Comparison of ENCODE assay signal across 12 mouse cellular contexts in genomic region chr4:124765802-124766565, GRCm38 (mm10). TPM values are rescaled to one million over a fixed set of nuclear protein-coding genes. Genes with fewer than 3 reads are reported as not detected.
A peak's percentile ranks its signal among the peaks of the same experiment; 100 is the strongest.
DNase-seq lines count a peak whose midpoint lies in the region; ATAC-seq and TF ChIP-seq lines count a peak whose summit lies in the region.
"Had no signal": no experiment of that assay in that cellular context is flagged by ENCODE, and none has a peak within 500 bp of the region (broad histone marks: within the 10 kb centered on the region; RNA-seq: fewer than 3 reads in every experiment).

No protein-coding gene starts in this region.

- no peak overlapping the region for H3K27ac ChIP-seq in forebrain, postnatal 0 days (ENCODE audit: low read depth, low read length)
- no peak overlapping the region for H3K27ac ChIP-seq in forebrain, embryonic 10.5 days
- H3K27ac ChIP-seq in layer of hippocampus, adult 2 months: peak overlapping the region; percentile 64
- H3K27ac ChIP-seq in heart, postnatal 0 days (ENCODE audit: low read depth): peak overlapping the region; percentile 44
- H3K27ac ChIP-seq in midbrain, postnatal 0 days (ENCODE audit: low read depth, low read length): no peak overlapping the region
- H3K27ac ChIP-seq: limb, embryonic 13.5 days had no signal

- no peak overlapping the region for H3K4me3 ChIP-seq in forebrain, postnatal 0 days (ENCODE audit: low read depth, low read length)
- H3K4me3 ChIP-seq in forebrain, embryonic 10.5 days: no peak overlapping the region
- H3K4me3 ChIP-seq in layer of hippocampus, adult 2 months: peak overlapping the region; percentile 5
- H3K4me3 ChIP-seq in heart, postnatal 0 days (ENCODE audit: low read depth, low read length): no peak overlapping the region
- H3K4me3 ChIP-seq in midbrain, postnatal 0 days (ENCODE audit: low read depth, low read length): no peak overlapping the region
- H3K4me3 ChIP-seq: limb, embryonic 13.5 days had no signal

- peak; percentile 66 for DNase-seq in forebrain, postnatal 0 days
- no peak for DNase-seq in forebrain, embryonic 10.5 days (ENCODE audit: extremely low spot score, low spot score)
- peak in 1 of 2 experiments; percentile 46 for DNase-seq in layer of hippocampus, adult 2 months (ENCODE audit: low spot score in 2 of 2)
- DNase-seq in layer of hippocampus, adult 9-10 months (ENCODE audit: low spot score): no peak
- peak; percentile 33 for DNase-seq in CD4-positive helper T cell, adult 2 months (ENCODE audit: low read depth, low spot score)
- DNase-seq in heart, postnatal 0 days (ENCODE audit: low spot score): no peak
- DNase-seq in urinary bladder, postnatal 14 days (ENCODE audit: low spot score): no peak
- DNase-seq in midbrain, postnatal 0 days (ENCODE audit: low spot score): no peak
- DNase-seq: kidney, postnatal 25 days; retina, postnatal 1 day had no signal

- no peaks in the 10 kb centered on the region for H3K36me3 ChIP-seq in forebrain, postnatal 0 days (ENCODE audit: insufficient read depth)
- H3K36me3 ChIP-seq in forebrain, embryonic 10.5 days (replicated peaks): peaks cover 2% of the 10 kb centered on the region; the same call in 1 of the 2 replicates
- no peaks in the 10 kb centered on the region for H3K36me3 ChIP-seq in heart, postnatal 0 days (replicated peaks; ENCODE audit: control insufficient read depth, insufficient read depth, low read length)
- H3K36me3 ChIP-seq in midbrain, postnatal 0 days (ENCODE audit: insufficient read depth, low read length): no peaks in the 10 kb centered on the region
- H3K36me3 ChIP-seq: limb, embryonic 13.5 days had no signal

- TF ChIP-seq EP300 in heart, postnatal 0 days (IDR thresholded peaks at IDR 0.05; ENCODE audit: low read depth): no peak

- 66% methylated on average over 23 of the region's 23 CpGs for WGBS in forebrain, postnatal 0 days
- WGBS in forebrain, embryonic 10.5 days: 93% methylated on average over 23 of the region's 23 CpGs
- WGBS in heart, postnatal 0 days: 50% methylated on average over 23 of the region's 23 CpGs
- 88% methylated on average over 23 of the region's 23 CpGs for WGBS in midbrain, postnatal 0 days

- ATAC-seq in forebrain, postnatal 0 days: peak; percentile 86
- ATAC-seq in heart, postnatal 0 days (ENCODE audit: insufficient read depth, low read depth): no peak
- ATAC-seq in midbrain, postnatal 0 days (ENCODE audit: low FRiP score): no peak

- no peak for TF ChIP-seq CTCF in forebrain, postnatal 0 days (IDR thresholded peaks at IDR 0.05; ENCODE audit: low read depth)
- no peak for TF ChIP-seq CTCF in layer of hippocampus, adult 2 months (conservative IDR thresholded peaks at IDR 0.05)
- TF ChIP-seq CTCF in heart, postnatal 0 days (IDR thresholded peaks at IDR 0.05; ENCODE audit: low read depth): no peak
- TF ChIP-seq CTCF in midbrain, postnatal 0 days (IDR thresholded peaks at IDR 0.05): no peak

- no peaks in the 10 kb centered on the region for H3K9me3 ChIP-seq in forebrain, postnatal 0 days (ENCODE audit: low read length)
- no peaks in the 10 kb centered on the region for H3K9me3 ChIP-seq in forebrain, embryonic 10.5 days
- no peaks in the 10 kb centered on the region for H3K9me3 ChIP-seq in heart, postnatal 0 days (replicated peaks; ENCODE audit: control insufficient read depth, low read length)
- H3K9me3 ChIP-seq in midbrain, postnatal 0 days (ENCODE audit: low read length): no peaks in the 10 kb centered on the region
- H3K9me3 ChIP-seq: limb, embryonic 13.5 days had no signal

- no peaks in the 10 kb centered on the region for H3K27me3 ChIP-seq in forebrain, postnatal 0 days (ENCODE audit: insufficient read depth, low read length)
- H3K27me3 ChIP-seq in forebrain, embryonic 10.5 days (ENCODE audit: poor library complexity, severe bottlenecking): no peaks in the 10 kb centered on the region
- H3K27me3 ChIP-seq in heart, postnatal 0 days (ENCODE audit: control insufficient read depth, insufficient read depth, low read length): no peaks in the 10 kb centered on the region
- no peaks in the 10 kb centered on the region for H3K27me3 ChIP-seq in midbrain, postnatal 0 days (ENCODE audit: insufficient read depth, low read length)
- H3K27me3 ChIP-seq: CH12.LX; limb, embryonic 13.5 days had no signal

- no peak overlapping the region for H3K4me2 ChIP-seq in forebrain, postnatal 0 days (ENCODE audit: low read depth)
- H3K4me2 ChIP-seq in heart, postnatal 0 days (ENCODE audit: low read depth, low read length): 0 out of 2 replicates have a peak overlapping the region, but pooled peaks have one; percentile 13
- H3K4me2 ChIP-seq in midbrain, postnatal 0 days (ENCODE audit: low read depth, low read length, poor library complexity, severe bottlenecking): no peak overlapping the region
- H3K4me2 ChIP-seq: limb, embryonic 13.5 days had no signal

- no peaks in the 10 kb centered on the region for H3K4me1 ChIP-seq in forebrain, postnatal 0 days (ENCODE audit: insufficient read depth)
- no peaks in the 10 kb centered on the region for H3K4me1 ChIP-seq in forebrain, embryonic 10.5 days
- H3K4me1 ChIP-seq in heart, postnatal 0 days (ENCODE audit: control insufficient read depth, insufficient read depth): peaks cover 10% of the 10 kb centered on the region
- H3K4me1 ChIP-seq in midbrain, postnatal 0 days (ENCODE audit: insufficient read depth, low read length): no peaks in the 10 kb centered on the region
- H3K4me1 ChIP-seq: limb, embryonic 13.5 days had no signal

- H3K9ac ChIP-seq in forebrain, postnatal 0 days: no peak overlapping the region
- no peak overlapping the region for H3K9ac ChIP-seq in heart, postnatal 0 days (replicated peaks; ENCODE audit: low read depth, low read length)
- no peak overlapping the region for H3K9ac ChIP-seq in midbrain, postnatal 0 days (replicated peaks; ENCODE audit: low read length, poor library complexity, severe bottlenecking)
- H3K9ac ChIP-seq: limb, embryonic 13.5 days had no signal

RNA-seq across cellular contexts. Expression of gene Inpp5b, which starts 24.3 kb away (rescaled TPM):
- total RNA-seq in forebrain, postnatal 0 days (2014; rRNA removed): 17.9 and 21.7 TPM in 2 replicates
- polyA plus RNA-seq in forebrain, postnatal 0 days (2015; fragmentation: Nextera tagmentation; extraction: Ambion mirVana): 8.0 and 11.2 TPM in 2 replicates
- 28.8 and 29.4 TPM in 2 replicates for polyA plus RNA-seq in forebrain, embryonic 10.5 days (2016; fragmentation: Nextera tagmentation; extraction: Ambion mirVana)
- total RNA-seq in layer of hippocampus, adult 2 months (2021): 10 to 100 TPM; 43.6 to 51.2 TPM
- 4.7 and 8.2 TPM in 2 replicates for total RNA-seq in heart, postnatal 0 days (2014; rRNA removed; ENCODE audit: low replicate concordance)
- polyA plus RNA-seq in heart, postnatal 0 days (2015; fragmentation: Nextera tagmentation; extraction: Ambion mirVana): 8.0 and 10.4 TPM in 2 replicates
- total RNA-seq in midbrain, postnatal 0 days (2014; rRNA removed): 19.0 and 20.5 TPM in 2 replicates
- 14.3 and 16.0 TPM in 2 replicates for polyA plus RNA-seq in midbrain, postnatal 0 days (2015; fragmentation: Nextera tagmentation; extraction: Ambion mirVana)

RNA-seq across cellular contexts. Expression of gene Mtf1, which starts 35.9 kb away (rescaled TPM):
- total RNA-seq in forebrain, postnatal 0 days (2014; rRNA removed): 12.1 and 15.6 TPM in 2 replicates
- polyA plus RNA-seq in forebrain, postnatal 0 days (2015; fragmentation: Nextera tagmentation; extraction: Ambion mirVana): 24.4 and 30.7 TPM in 2 replicates
- 20.4 and 22.3 TPM in 2 replicates for polyA plus RNA-seq in forebrain, embryonic 10.5 days (2016; fragmentation: Nextera tagmentation; extraction: Ambion mirVana)
- 10 to 100 TPM; 24.6 to 24.8 TPM for total RNA-seq in layer of hippocampus, adult 2 months (2021)
- total RNA-seq in heart, postnatal 0 days (2014; rRNA removed; ENCODE audit: low replicate concordance): 4.8 and 7.1 TPM in 2 replicates
- 9.0 and 9.5 TPM in 2 replicates for polyA plus RNA-seq in heart, postnatal 0 days (2015; fragmentation: Nextera tagmentation; extraction: Ambion mirVana)
- total RNA-seq in midbrain, postnatal 0 days (2014; rRNA removed): 7.0 and 15.5 TPM in 2 replicates
- 22.1 and 24.7 TPM in 2 replicates for polyA plus RNA-seq in midbrain, postnatal 0 days (2015; fragmentation: Nextera tagmentation; extraction: Ambion mirVana)

RNA-seq across cellular contexts. Expression of gene Sf3a3, which starts 51.4 kb away (rescaled TPM):
- 46.3 and 54.4 TPM in 2 replicates for total RNA-seq in forebrain, postnatal 0 days (2014; rRNA removed)
- 68.3 and 84.1 TPM in 2 replicates for polyA plus RNA-seq in forebrain, postnatal 0 days (2015; fragmentation: Nextera tagmentation; extraction: Ambion mirVana)
- 260 and 269 TPM in 2 replicates for polyA plus RNA-seq in forebrain, embryonic 10.5 days (2016; fragmentation: Nextera tagmentation; extraction: Ambion mirVana)
- 10 to 100 TPM; 35.1 to 35.7 TPM for total RNA-seq in layer of hippocampus, adult 2 months (2021)
- total RNA-seq in heart, postnatal 0 days (2014; rRNA removed; ENCODE audit: low replicate concordance): 15.4 and 23.6 TPM in 2 replicates
- 47.5 and 50.6 TPM in 2 replicates for polyA plus RNA-seq in heart, postnatal 0 days (2015; fragmentation: Nextera tagmentation; extraction: Ambion mirVana)
- 32.8 and 34.3 TPM in 2 replicates for total RNA-seq in midbrain, postnatal 0 days (2014; rRNA removed)
- 73.8 and 75.9 TPM in 2 replicates for polyA plus RNA-seq in midbrain, postnatal 0 days (2015; fragmentation: Nextera tagmentation; extraction: Ambion mirVana)

Comparison
In these comparisons a context has a peak if more than half of its experiments do, and no peak if none do; other contexts are left out.
1. DNase-seq: peak in forebrain, postnatal 0 days (single experiment) and CD4-positive helper T cell, adult 2 months (single experiment); none in forebrain, embryonic 10.5 days (single experiment), layer of hippocampus, adult 9-10 months (single experiment), heart, postnatal 0 days (single experiment), urinary bladder, postnatal 14 days (single experiment) and midbrain, postnatal 0 days (single experiment).
2. H3K27ac ChIP-seq: peak in layer of hippocampus, adult 2 months (single experiment) and heart, postnatal 0 days (single experiment); none in forebrain, postnatal 0 days (single experiment), forebrain, embryonic 10.5 days (single experiment) and midbrain, postnatal 0 days (single experiment).